In the genomic region with DNA sequence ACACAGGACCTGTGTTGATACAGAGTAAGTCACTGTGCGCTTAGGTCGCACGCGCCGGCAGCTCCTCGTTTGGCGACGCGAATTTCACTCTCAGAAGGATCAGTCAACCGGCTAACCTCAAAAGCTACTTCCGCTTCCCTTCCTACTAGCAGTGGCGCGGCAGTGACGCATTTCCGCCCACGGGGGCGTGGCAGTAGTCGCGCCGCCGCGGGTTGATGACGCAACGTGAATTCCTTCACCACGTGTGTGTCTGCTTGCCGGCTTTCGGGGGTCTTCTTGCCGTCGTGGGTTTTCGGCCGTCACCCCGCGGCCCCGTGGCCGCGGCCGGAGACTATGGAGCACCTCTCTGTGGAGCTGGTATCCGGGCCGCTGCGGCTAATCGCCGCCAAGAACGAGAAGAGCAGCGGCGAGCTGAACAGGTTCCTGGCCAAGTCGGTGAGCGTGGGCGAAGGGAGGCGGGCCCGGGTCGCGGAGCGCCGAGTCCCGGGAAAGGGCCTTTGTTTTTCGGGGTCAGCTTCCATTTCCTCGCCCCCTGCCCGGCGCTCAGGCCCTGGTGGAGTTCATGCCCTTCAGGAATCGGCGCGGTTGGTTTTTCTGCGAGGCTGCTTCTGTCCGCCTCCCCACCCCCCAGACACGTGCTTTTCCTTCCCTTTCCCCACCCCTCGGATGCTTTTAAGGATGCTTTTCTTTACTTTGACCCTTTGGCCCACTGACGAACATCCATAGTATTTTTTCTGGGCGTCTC, we compare ENCODE assay signal across 8 mouse cellular contexts. TPM values are rescaled to one million over a fixed set of nuclear protein-coding genes. Genes with fewer than 3 reads are reported as not detected.
DNase-seq lines count a peak whose midpoint lies in the region; ATAC-seq lines count a peak whose summit lies in the region.

TSS of gene Mdn1 (plus strand) at position 202 of the 745 bp plus-strand sequence.

- H3K4me2 ChIP-seq in heart, embryonic 14.5 days (ENCODE audit: low read length) = peak within 1 kb of the TSS; percentile 76
- H3K4me2 ChIP-seq in liver, embryonic 13.5 days = peak within 1 kb of the TSS; percentile 86
- H3K4me2 ChIP-seq in stomach, embryonic 16.5 days (ENCODE audit: low read depth, low read length) = peak within 1 kb of the TSS; percentile 55

- no peaks in the 10 kb centered on the region for H3K27me3 ChIP-seq in heart, embryonic 14.5 days (ENCODE audit: control insufficient read depth, insufficient read depth, low read length)
- no peaks in the 10 kb centered on the region for H3K27me3 ChIP-seq in liver, embryonic 13.5 days
- H3K27me3 ChIP-seq in stomach, embryonic 16.5 days (ENCODE audit: control insufficient read depth, insufficient read depth, low read length) = no peaks in the 10 kb centered on the region

- peak within 1 kb of the TSS; percentile 76 to 84 for H3K27ac ChIP-seq in heart, embryonic 14.5 days (replicated peaks in 1 of 2; ENCODE audit: control insufficient read depth in 1 of 2, insufficient read depth in 1 of 2, low read depth in 2 of 2, low read length in 2 of 2)
- H3K27ac ChIP-seq in liver, embryonic 13.5 days = peak within 1 kb of the TSS; percentile 77
- H3K27ac ChIP-seq in stomach, embryonic 16.5 days (ENCODE audit: low read length) = peak within 1 kb of the TSS; percentile 38; the same call in 1 of the 2 replicates

- no peaks in the 10 kb centered on the region for H3K9me3 ChIP-seq in heart, embryonic 14.5 days (ENCODE audit: control insufficient read depth, low read length)
- no peaks in the 10 kb centered on the region for H3K9me3 ChIP-seq in liver, embryonic 13.5 days (replicated peaks)
- no peaks in the 10 kb centered on the region for H3K9me3 ChIP-seq in stomach, embryonic 16.5 days (replicated peaks; ENCODE audit: control insufficient read depth, low read length)

- peak within 1 kb of the TSS; percentile 86 to 87 for H3K4me3 ChIP-seq in heart, embryonic 14.5 days (ENCODE audit: control insufficient read depth in 1 of 2, insufficient read depth in 1 of 2, low read depth in 1 of 2, low read length in 2 of 2)
- H3K4me3 ChIP-seq in liver, embryonic 13.5 days (replicated peaks) = peak within 1 kb of the TSS; percentile 93
- H3K4me3 ChIP-seq in stomach, embryonic 16.5 days (replicated peaks; ENCODE audit: low read length) = peak within 1 kb of the TSS; percentile 80

- under 1% methylated on average over 68 of the region's 68 CpGs for WGBS in heart, embryonic 14.5 days
- under 1% methylated on average over 68 of the region's 68 CpGs for WGBS in liver, embryonic 13.5 days (ENCODE audit: insufficient replicate concordance)
- under 1% methylated on average over 68 of the region's 68 CpGs for WGBS in stomach, embryonic 16.5 days

- H3K4me1 ChIP-seq in heart, embryonic 14.5 days (ENCODE audit: control insufficient read depth in 2 of 2, insufficient read depth in 2 of 2, low read length in 2 of 2) = 0 out of 4 replicates have a peak, but pooled peaks cover 0 to 5% of the 10 kb centered on the region in 2 experiments
- peaks cover 23% of the 10 kb centered on the region for H3K4me1 ChIP-seq in liver, embryonic 13.5 days (replicated peaks)
- peaks cover 6% of the 10 kb centered on the region; the same call in 1 of the 2 replicates for H3K4me1 ChIP-seq in stomach, embryonic 16.5 days (ENCODE audit: control insufficient read depth, insufficient read depth, low read length)

- ATAC-seq in CD4-positive, CD25-positive, alpha-beta regulatory T cell, adult 4 months = peak; percentile 95
- peak; percentile 84 for ATAC-seq in heart, embryonic 14.5 days (ENCODE audit: insufficient number of reproducible peaks, insufficient read depth, low FRiP score, low read depth)
- peak; percentile 83 for ATAC-seq in liver, embryonic 13.5 days (ENCODE audit: low read depth)
- peak; percentile 90; the same call in 1 of the 2 replicates for ATAC-seq in stomach, embryonic 16.5 days (ENCODE audit: insufficient read depth, low FRiP score)

- H3K9ac ChIP-seq in heart, embryonic 14.5 days (ENCODE audit: low read length) = peak within 1 kb of the TSS; percentile 77
- peak within 1 kb of the TSS; percentile 82 for H3K9ac ChIP-seq in liver, embryonic 13.5 days
- H3K9ac ChIP-seq in stomach, embryonic 16.5 days (ENCODE audit: low read length) = peak within 1 kb of the TSS; percentile 76

- peaks cover 18% of the 10 kb centered on the region for H3K36me3 ChIP-seq in heart, embryonic 14.5 days (ENCODE audit: control insufficient read depth, insufficient read depth, low read length)
- H3K36me3 ChIP-seq in liver, embryonic 13.5 days = peaks cover 14% of the 10 kb centered on the region
- no peaks in the 10 kb centered on the region for H3K36me3 ChIP-seq in stomach, embryonic 16.5 days (ENCODE audit: control insufficient read depth, insufficient read depth, low read length)

- DNase-seq in c-Kit-negative CD71-positive TER-119-positive erythroid progenitor cells, embryonic 14.5 days (ENCODE audit: low read depth, low spot score) = peak; percentile 80
- peak; percentile 69 for DNase-seq in fibroblast of lung, adult 2 months (ENCODE audit: low read depth)
- DNase-seq in kidney, postnatal 14 days = peak; percentile 96
- peak; percentile 83 for DNase-seq in liver, embryonic 13.5 days
- DNase-seq in neural tube, embryonic 10.5 days (ENCODE audit: extremely low spot score, low spot score) = peak; percentile 98

RNA-seq across cellular contexts. Expression of gene Mdn1, which starts in this region (rescaled TPM):
- 10 to 100 TPM; 41.2 to 48.2 TPM for polyA plus RNA-seq in CD4-positive, CD25-positive, alpha-beta regulatory T cell, adult 4 months (2017; shearing (Covaris generic))
- 9.4 and 12.1 TPM in 2 replicates for polyA plus RNA-seq in heart, embryonic 14.5 days (2014; fragmentation: Nextera tagmentation; extraction: Ambion mirVana)
- polyA plus RNA-seq in liver, embryonic 13.5 days (2015; fragmentation: Nextera tagmentation; extraction: Ambion mirVana) = 5.8 and 6.5 TPM in 2 replicates
- 8.6 and 11.2 TPM in 2 replicates for polyA plus RNA-seq in stomach, embryonic 16.5 days (2015; fragmentation: Nextera tagmentation; extraction: Ambion mirVana)

Comparison
In these comparisons a context has a peak if more than half of its experiments do, and no peak if none do; other contexts are left out.
1. Peak in every context shown above with its lines: DNase-seq, ATAC-seq, H3K4me3 ChIP-seq and H3K27ac ChIP-seq.